Mouse (Mus musculus): ENCODE measurements around the gene Phf21b.
"Not testable (repeated sequence)": the region's sequence is repeated elsewhere in the genome, so short reads cannot be mapped to it uniquely, and the experiment has no call there.

Gene Phf21b

DNA sequence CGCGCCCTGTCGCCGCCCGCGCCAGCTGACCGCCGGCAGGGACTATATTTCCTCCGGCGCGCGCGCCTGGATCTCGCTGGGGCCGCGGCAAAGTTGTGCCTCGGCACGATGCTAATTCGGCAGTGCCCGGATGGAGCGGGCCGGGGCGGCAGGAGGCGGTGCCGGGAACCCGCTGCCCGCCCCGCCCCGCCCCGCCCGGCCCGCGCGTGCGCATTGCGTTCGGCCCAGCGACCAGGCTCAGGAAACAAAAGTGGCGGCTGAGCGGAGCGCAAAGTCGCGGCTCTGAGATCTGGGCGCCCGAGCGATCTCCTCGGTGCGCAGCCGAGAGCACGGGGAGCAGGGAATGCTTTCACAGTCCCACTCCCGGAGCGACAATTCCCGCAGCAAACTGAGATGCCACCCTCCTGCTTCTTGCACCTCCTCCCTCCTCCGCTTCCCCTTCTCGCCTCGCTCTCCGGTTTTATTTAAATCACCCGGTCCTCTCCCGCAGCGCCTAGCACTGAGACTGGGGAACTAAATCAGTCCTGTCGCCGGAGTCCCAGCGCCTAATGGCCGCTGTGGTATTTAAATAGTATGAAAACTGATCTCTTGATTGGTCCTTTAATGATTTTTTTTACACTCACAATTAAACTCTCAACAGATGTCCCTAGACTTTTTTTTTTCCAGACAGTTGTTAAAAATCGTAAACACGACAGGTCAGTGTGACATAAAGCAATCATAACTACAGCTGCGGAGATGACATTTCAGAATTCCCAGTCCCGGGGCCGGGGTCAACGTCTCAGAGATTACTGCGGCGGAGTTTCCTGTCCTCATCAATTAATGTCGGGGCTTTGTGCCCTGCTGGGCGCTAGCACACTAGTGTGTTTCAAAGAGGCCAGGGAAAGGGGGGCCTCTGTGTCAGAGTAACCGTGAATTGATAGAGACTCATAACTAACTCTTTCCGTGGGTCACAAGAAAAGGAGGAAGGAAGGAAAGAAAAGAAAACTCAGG is at the start of gene Phf21b:
TSS of gene Phf21b (minus strand) at position 44 of the 990 bp plus-strand sequence.
- DNase-seq = peak; percentile 78

DNA sequence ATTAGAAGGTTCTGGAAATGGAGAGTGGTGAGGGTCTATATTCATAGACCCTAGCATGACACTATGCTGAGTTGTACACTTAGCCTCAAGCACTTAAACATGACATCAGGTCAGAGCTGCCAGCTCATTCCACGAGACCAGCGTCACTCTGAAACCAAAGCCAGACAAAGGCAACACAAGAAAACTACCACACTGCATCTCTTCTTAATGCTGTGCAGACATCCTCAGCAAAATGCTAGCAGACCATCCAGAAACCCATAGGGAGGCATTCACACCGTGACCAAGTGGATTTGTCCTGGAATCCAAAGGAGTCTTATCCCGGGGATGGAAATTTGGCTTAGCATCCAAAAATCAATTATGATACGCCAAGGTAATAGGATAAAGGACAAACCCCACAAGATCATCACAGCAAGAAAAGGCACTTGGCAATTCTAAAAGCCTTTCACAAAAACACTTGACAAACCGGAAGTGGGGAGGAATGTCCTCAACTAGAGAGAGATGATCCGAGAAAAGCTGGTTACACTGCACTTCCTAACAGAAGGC is 48.1 kb upstream of the Phf21b start:
- no peak for DNase-seq

DNA sequence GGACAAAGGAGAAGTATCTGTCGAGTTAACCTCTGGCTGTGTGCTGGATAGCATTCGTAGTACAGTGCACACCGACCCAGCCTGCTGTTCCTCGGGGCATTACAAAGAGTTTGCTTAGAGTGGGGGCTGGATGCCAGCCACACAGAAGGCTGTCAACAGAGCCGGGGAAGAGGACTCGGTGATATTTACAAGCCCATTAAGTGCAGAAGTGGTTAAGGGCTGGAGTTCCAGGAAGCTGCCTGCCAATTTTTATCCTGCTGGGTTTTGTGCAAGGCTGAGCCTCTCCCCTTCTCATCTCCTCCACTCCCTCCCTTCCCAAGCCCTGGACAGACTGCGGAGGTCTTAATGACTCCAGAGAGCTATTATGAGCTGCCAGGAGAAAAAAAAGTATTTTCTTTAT is 42.2 kb upstream of the Phf21b start:
- no peak for DNase-seq

DNA sequence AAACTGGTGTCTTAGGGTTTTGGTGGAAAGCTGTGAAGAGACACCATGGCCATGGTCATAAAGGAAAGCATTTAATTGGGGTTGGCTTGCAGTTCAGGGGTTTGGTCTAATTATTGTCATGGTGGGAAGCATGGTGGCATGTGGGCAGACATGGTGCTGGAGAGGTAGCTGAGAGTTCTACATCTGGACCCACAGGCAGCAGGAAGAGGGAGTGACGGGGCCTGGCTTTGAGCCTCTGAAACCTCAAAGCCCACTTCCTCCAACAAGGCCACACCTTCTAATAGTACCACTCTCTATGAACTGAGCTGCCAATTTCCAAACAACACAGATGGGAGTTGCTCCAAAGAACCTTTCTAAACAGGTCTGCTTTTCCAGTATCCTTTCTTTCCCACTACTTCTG is 40.8 kb upstream of the Phf21b start:
- no peak for DNase-seq

DNA sequence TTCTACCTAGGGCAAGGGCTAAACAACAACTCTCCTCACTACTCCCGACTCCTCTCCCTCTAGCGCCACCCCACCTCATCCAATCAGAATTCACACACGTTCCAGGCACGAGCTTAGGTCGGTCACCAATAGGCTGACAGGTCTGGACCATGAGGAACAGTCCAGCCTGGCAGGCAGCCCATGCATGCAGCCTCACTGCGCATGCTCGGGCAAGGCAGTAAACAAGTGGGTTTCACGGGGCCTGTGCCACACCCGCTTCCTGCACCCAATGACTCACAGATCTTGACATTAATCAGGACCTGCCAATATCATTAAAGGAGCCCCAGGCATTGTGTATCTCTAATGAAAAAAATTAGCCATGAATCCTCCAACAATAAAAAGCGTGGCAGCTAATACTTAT is 40.4 kb upstream of the Phf21b start:
- not testable (repeated sequence) for DNase-seq

DNA sequence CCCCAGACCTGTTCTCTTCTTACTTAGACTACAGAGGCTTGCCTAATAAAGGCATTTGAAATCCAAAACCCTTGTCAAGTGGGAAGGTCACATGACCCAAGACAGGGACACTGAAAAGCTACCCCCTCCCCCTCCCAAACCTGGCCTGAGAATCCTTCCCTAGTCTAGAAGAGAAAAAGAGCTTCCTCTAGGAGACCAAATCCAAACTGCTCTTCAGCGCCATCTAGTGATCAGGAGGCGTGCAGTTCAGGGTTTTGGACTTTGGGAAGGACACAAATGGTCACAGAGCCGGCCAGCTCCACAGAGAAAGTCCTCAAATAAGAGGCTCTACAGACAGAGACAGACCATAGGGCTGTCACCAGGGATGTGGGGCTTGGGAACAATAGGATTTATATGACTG is 35.8 kb upstream of the Phf21b start:
- DNase-seq = peak; percentile 36

DNA sequence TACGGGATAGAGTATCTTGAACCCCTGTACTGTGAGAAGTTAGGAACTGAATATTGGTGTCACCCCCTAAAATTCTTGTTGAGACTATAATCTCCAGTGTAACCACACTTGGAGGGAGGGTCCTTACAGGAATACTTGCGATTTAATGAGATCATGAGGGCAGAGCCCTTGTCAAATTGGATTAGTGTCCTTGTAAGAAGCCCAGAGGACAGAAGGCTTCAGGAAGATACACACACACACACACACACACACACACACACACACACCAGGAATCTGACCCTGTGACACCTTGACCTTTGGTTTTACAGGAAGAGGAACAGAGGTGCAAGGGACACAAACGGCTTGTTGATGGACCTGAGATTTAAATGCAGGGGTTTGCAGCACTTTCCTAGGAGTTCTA is 35.4 kb upstream of the Phf21b start:
- no peak for DNase-seq

DNA sequence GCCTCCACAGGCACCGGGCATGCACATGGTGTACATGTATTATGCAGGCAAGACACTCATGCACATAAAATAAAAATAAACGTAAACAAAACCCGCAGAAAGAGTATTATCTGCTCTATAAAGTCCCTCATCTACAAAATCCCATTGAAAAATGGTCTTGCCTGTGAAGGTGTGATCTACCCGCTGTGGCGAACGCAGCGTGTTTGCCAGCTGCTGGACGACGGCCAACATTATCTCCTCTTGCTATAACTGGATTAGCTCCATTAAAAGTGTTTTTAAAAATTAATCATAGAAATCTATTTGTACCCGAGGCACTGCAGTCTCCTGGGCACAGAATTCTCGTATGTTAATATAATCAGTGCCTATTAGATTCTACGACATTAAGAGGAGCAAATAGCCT is 32.2 kb upstream of the Phf21b start:
- DNase-seq = no peak

DNA sequence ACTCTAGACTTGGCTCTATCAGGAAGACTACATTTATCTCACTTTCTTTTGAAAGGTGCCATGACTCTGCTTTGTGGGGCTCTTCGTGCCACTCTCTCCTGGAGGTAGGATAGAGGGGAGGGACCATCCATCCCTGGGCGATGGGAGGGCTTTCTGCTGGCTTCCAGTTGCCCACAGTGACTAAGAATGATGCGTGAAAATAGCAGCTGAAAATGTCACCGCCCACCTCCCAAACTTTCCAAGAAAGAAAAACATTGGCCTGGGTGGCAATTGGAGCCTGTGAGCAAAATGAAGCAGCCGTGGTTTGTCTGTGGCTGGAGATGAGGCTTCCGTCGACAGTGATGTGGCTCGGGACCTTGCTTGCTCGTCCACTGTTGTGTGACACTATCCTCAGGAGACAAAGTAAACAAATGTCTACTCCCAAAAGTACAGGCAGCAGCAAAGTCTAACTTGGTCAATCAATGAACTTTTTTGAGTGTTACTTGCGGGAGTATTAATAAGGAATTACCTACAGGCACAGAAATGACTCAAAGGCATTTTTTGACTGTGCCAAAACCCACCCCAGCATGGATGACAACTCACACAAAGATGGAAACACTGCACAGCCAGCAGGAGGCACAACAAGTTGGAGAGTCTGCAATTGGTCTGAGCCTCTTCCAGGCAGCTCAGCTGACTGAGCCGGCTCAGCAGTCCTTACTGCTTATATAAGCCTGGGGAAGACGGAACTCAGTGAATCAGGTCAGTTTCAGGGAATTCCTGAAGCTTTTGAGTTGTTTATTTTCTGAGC is 21.4 kb upstream of the Phf21b start:
- no peak for DNase-seq

DNA sequence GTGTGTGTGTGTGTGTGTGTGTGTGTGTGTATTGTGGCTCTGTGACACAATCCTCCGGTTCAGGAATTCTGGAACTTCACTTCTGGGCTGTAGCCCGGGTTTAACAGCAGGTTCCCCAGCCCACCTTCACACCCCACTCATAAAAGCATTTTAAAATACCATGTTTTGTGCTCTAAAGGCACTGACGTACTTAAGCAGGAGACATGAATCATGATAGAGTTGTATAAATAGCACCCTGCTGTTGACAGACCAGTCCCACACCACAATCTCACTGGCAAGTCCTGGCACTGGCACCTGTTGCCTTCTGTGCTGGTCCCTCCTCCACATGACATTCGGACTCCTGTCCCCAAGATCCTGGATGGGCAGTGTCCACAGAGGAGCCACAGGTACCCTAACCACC is 18.0 kb upstream of the Phf21b start:
- DNase-seq = no peak

DNA sequence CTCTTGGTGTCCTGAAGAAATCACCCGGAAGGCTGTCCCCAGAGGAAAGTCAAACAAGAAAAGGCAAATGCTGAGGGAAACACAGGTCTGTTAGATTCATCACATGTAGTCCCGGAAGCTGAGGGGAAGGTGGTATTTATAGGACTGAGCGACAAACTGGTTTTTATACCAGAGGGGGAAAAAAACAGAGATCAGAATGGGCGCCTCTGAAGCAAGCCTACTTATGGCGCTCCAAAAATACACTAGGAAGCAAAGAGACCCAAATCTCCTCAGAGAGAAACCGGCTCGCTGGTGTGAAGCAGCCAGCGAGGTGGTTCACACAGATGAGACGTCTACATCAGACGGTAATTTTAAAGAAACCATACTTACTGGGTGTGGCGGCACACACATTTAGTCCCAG is 17.2 kb upstream of the Phf21b start:
- DNase-seq = no peak

DNA sequence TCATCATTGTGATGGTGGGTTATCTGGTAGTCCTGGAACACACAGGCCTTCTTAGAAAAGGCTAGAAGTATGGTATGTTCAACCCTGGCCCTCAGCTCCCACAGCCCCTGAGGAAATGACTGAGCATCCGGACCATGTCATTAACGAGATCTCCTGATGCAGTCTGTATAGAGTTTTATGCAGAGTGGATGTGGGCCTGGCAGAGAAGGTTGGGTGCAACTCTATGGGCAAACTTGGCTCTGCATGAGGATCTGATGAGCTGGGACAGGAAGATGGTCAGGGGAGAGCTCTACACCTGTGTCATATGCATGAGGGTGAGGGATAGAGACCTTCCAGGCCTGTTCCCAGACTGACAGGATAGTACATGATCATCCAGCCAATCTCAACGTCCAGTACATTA is 16.0 kb upstream of the Phf21b start:
- DNase-seq = no peak

DNA sequence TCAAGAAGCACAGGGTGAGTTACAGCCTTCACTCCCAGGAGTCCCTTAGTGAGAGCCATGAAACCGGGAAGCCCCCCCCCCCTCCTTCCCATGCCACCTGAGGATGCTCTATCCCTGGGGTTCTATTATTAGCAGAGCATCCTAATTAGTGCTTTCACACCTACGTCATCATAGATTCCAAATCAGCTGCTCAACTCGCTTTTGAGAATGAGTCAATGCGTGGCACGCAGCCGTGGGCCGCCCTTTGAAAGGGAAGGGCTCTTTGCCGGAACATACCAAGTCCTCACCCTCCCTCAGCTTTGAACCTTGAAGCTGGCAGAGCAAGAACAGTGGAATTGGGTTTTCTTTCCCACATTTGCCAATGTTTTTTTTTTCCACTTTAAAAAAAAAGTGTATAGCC is 6.1 kb upstream of the Phf21b start:
- DNase-seq = no peak

DNA sequence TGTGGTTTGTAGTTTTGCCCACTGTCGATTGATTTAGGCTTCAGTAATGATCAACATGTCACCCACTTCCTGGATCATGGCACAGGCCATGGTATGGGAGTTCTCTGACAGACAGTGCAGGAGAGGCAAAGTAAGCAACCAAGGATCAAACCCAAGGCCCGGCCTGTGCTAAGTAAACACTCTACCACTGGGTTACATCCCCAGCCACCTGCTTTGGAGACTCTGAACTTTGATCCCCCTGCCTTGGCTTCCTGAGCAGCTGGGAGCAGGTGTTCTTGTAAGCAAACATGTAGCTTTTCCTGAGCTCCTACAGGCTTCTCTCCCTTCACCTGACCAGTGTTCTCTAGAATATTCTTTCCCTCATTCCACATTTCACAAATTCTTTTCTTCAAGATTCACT is 1.8 kb upstream of the Phf21b start:
- DNase-seq = no peak

DNA sequence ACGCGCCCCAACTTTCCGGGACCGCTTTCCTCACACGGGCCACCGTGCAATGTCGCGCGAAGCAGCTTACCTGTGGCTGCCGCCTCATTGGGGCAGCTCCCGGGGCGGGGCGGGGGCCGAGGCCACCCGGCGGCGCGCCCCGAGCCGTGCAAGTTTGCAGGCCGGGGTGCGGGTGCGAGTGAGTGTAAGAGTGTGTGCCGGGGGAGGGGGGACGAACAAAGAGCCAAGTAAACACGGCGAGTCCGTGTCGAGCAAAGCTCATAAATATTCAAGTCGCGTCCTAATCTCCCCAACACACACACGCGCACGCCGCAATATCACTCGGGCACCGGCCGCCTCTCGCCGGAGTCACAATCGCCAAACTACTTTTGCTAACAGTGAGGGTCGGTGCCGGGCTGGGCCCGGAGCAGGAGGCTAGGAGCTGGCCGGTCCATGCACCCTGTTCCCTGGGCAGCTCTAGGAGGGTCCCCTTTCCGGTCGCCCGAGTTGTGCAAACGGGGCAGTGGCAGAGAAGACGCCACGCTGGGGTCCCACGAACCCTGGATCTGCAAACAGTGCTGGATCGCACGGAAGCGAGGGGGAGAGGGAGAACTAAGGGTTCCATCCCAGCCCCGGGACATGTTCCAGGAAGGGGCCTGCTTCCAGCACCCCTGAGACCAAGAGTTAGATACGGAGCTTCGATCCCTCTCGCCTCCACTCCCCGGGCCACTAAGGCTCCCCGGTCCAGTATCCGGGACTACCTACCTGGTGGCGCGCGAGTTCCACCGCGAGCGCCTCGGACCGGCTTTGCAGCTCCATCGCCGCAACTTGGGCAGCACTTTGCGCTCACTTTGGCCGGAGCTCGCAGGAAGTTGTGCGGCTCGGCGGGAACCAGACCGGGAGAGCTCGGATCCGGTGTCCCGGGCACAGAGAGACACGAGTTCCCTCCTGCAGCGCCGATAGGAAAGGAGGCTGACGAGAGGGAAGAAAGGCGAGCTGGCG is 638 bp downstream of the Phf21b start:
- peak; percentile 14 for DNase-seq

DNA sequence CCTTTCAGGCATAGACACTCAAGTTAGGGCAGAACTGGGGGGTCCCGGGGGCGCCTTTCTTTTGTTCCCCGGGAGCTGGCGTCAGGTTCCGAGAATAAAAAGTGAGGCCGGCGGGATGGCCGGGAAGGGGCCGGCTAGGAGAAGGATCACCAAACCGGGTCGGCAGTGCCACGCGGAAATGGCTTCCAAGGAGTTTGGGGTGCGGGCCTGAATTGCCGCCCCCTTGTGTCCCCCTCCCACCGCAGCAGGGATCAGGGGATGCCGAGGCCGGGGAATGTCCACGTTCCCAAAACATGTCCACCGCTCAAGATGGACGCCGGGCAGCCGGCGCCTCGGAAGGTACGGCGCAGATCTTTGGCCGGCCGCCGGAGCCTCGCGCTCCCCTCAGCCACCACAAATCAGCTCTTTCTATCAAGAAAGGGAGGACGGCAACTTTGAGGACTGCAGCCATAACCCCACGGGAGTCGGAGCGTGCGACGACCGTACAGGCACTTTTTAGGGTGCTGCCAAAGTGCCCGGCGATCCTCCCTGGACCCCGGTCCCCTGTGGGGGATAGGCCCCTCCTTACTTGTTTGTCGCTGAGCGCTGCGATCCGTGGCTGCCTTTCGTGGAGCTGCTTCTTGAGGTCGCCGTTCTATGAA is 1.6 kb downstream of the Phf21b start:
- DNase-seq = no peak

DNA sequence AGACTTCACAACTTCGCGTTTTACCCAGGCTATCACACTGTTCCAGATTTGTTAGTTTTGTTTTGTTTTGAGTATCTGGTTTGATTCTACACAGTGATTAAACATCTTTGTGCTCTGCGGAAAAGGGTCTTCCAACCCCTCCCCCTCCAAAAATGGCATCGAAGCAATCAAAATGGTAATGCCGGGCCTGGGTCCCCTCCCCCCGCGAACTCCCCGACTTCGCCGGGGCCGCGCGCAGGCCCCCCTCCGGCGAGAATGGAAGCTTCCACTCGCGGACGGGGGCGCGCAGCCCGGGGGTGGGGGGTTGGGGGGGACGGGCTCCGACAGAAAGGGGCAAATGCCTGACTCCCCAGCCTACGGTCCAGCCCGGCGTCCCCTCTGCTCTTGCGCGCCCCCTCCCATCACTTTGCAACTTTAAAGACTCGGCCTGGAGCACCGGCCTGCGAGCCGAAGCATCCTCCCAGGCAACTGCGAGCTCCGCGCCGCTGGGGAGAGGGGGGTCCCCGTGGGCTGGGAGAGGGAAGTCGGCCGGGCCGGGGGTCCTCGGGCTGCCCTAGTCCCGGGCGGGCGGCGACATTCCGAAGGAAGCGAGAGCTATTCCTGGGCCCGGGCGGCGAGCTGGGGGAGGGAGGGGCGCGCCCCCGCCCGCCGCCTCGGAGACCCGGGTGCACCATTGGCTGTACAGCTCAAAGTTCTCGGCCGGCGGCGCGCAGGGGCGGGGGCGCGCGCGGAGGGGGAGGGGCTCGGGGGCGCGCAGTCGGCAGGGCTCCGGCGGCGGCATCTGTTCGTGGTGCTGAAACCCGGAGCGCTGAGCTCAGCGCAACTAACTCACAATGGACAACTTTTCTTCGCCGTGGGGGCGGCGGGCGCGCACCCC is 2.4 kb downstream of the Phf21b start:
- DNase-seq = peak; percentile 73

DNA sequence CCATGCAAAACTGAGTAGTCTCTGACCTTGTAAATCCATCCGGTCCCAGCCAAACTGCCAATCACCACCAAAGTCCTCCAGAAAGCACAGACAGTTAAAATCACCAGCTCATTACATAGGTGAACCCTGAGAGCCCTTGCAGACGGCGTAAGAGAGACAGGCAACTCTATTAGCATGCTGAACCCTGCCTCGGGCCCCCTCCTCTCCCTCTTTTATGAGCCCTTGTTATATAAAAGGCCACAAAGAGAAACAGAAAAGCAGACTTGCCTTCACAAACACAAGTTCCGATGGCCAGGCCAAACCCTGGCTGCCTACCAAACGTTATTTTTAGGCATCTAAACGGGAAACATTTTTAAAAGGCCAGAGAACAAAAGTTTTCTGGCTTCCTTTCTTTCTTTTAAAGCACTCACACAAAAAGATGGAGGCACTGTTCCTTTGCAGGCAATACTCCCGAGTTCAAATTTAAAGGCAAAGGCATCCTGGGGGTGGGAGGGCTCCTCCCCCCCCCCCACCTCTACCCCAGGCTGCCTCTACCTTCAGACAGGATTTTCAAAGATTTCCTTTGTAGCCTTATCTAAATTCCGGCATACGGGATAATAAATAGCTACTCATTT is 3.3 kb downstream of the Phf21b start:
- DNase-seq = peak; percentile 14

DNA sequence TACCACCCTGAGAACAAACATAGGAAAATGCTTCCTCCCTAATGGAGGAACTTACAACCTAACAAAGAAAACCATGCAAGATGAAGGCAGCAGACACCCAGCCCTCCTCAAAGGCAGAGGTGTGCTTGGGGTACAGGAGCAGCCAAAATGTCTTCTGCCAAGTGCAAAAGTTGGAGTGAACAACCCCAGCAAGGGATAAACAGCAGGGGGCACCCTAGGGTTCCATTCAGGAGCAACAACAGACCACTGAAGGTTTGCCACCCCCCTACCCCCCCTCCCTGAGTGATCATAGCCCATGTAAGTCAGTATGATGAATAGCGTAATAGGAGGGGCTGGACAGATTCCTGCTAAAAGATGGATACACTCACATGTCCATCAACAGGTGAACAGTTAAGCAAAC is 5.5 kb downstream of the Phf21b start:
- DNase-seq = no peak

DNA sequence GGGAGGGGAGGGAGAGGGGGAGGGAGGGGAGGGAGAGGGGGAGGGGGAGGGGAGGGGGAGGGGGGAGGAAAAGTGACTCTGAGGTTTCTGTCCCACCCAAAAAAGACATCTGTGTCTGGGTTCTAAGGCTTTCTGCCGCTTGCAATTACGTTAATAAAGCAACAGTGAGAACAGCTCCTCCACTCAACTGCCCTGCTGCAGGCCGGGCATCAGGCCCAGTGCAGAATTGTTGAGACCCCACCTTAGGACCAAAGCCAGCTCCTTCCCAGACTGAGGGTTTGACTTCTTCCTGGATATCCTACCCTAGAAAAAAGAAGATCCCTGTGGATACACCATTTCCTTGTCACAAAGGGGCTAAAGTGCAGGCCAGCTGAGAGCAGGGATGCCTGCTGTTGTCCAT is 9.6 kb downstream of the Phf21b start:
- no peak for DNase-seq

All from kidney, adult 11 months (tissue).